ENCODE assay signal across 24 mouse cellular contexts in the genomic region with DNA sequence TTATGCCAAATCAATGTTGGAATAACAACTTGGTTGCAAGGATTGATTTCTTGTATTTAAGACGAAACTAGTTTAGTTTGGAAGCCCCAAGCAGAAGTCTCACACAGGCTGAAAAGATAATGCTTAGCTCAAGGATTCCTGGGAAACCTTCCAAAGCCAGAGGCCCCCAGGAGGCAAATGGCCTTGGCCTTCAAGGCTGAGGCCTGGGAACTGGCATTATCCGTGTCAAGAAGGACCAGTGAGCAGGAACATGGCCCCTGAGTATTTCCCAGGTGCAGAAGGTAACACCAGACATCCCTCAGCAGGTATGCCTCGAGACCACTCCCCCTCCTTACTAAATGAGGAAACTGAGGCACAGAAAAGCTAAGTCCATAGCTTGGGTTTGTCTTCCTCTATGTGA. TPM values are rescaled to one million over a fixed set of nuclear protein-coding genes. Genes with fewer than 3 reads are reported as not detected.
DNase-seq lines count a peak whose midpoint lies in the region.
"Had no signal": no experiment of that assay in that cellular context is flagged by ENCODE, and none has a peak within 500 bp of the region (broad histone marks: within the 10 kb centered on the region; RNA-seq: fewer than 3 reads in every experiment).

No protein-coding gene starts in this region.

- H3K4me3 ChIP-seq in limb, embryonic 10.5 days = no peak overlapping the region
- H3K4me3 ChIP-seq: embryonic facial prominence, embryonic 12.5 days; heart, adult 2 months; heart, embryonic 12.5 days; limb, embryonic 12.5 days; liver, embryonic 15.5 days; myocyte; neural tube, embryonic 12.5 days had no signal

- H3K4me1 ChIP-seq in limb, embryonic 10.5 days = no peaks in the 10 kb centered on the region; the same call in 1 of the 2 replicates
- H3K4me1 ChIP-seq: embryonic facial prominence, embryonic 12.5 days; heart, embryonic 12.5 days; limb, embryonic 12.5 days; neural tube, embryonic 12.5 days had no signal

- H3K27me3 ChIP-seq in limb, embryonic 10.5 days (ENCODE audit: low read depth, poor library complexity, severe bottlenecking) = no peaks in the 10 kb centered on the region
- H3K27me3 ChIP-seq: embryonic facial prominence, embryonic 12.5 days; heart, embryonic 12.5 days; limb, embryonic 12.5 days; liver, embryonic 15.5 days; neural tube, embryonic 12.5 days had no signal

- no peaks in the 10 kb centered on the region for H3K36me3 ChIP-seq in limb, embryonic 10.5 days
- H3K36me3 ChIP-seq: embryonic facial prominence, embryonic 12.5 days; heart, embryonic 12.5 days; limb, embryonic 12.5 days; liver, embryonic 15.5 days; neural tube, embryonic 12.5 days had no signal

- DNase-seq in kidney, postnatal 10 days = peak; percentile 5
- DNase-seq in kidney, adult 9 months = no peak
- DNase-seq in thymus, postnatal 4 days = peak; percentile 1
- no peak for DNase-seq in thymus, postnatal 25 days
- DNase-seq in adrenal gland, postnatal 36 days = peak; percentile 57 to 68
- DNase-seq in heart, postnatal 25 days (ENCODE audit: low spot score) = no peak
- no peak for DNase-seq in limb, embryonic 10.5 days (ENCODE audit: low spot score)
- DNase-seq: cerebellum, adult 9-10 months; embryo, embryonic 11 days; gastrocnemius, postnatal 14 days; kidney, postnatal 25 days; lung, embryonic 14.5 days; lung, postnatal 14 days; thymus, postnatal 36 days had no signal

- no peaks in the 10 kb centered on the region for H3K9me3 ChIP-seq in limb, embryonic 10.5 days (replicated peaks)
- H3K9me3 ChIP-seq: embryonic facial prominence, embryonic 12.5 days; heart, embryonic 12.5 days; limb, embryonic 12.5 days; liver, embryonic 15.5 days; neural tube, embryonic 12.5 days had no signal

- 75% methylated on average over 3 of the region's 3 CpGs for WGBS in limb, embryonic 10.5 days

- intact Hi-C loops in heart, postnatal 25 days (cut with DNase I) = loop anchor here (5.0 kb wide), 1 partner anchor 38 kb away; no protein-coding TSS in a partner anchor

- H3K27ac ChIP-seq in limb, embryonic 10.5 days = no peak overlapping the region
- H3K27ac ChIP-seq: embryonic facial prominence, embryonic 12.5 days; heart, adult 2 months; hindbrain, embryonic 14.5 days; limb, embryonic 12.5 days; liver, embryonic 15.5 days; neural tube, embryonic 12.5 days had no signal

RNA-seq across cellular contexts. Expression of gene Cdh5, which starts 12.5 kb away (rescaled TPM):
- total RNA-seq in adrenal gland, postnatal 36 days (2021) = 10 to 100 TPM; 44.1 to 61.4 TPM
- total RNA-seq in heart, postnatal 25 days (2021) = 100 to 1,000 TPM; 127 to 153 TPM
- polyA plus RNA-seq in limb, embryonic 10.5 days (2016; fragmentation: Nextera tagmentation; extraction: Ambion mirVana) = 17.5 and 19.8 TPM in 2 replicates
- total RNA-seq: hematopoietic stem cell, adult 5-6 weeks had no signal
- polyA plus RNA-seq: CD4-positive, CD25-positive, alpha-beta regulatory T cell, adult 4 months had no signal

Comparison
In these comparisons a context has a peak if more than half of its experiments do, and no peak if none do; other contexts are left out.
1. DNase-seq: peak in kidney, postnatal 10 days (single experiment), thymus, postnatal 4 days (single experiment) and adrenal gland, postnatal 36 days (2 of 2); none in kidney, adult 9 months (single experiment), thymus, postnatal 25 days (single experiment), heart, postnatal 25 days (single experiment) and limb, embryonic 10.5 days (single experiment).